Mouse (Mus musculus): Measurements from ENCODE around the gene H2-T3. TPM values are rescaled to one million over a fixed set of nuclear protein-coding genes. Genes with fewer than 3 reads are reported as not detected.
"Not testable (repeated sequence)": the region's sequence is repeated elsewhere in the genome, so short reads cannot be mapped to it uniquely, and the experiment has no call there.

Gene H2-T3
- total RNA-seq, 2 experiments from 2014 or later, result not detected

DNA sequence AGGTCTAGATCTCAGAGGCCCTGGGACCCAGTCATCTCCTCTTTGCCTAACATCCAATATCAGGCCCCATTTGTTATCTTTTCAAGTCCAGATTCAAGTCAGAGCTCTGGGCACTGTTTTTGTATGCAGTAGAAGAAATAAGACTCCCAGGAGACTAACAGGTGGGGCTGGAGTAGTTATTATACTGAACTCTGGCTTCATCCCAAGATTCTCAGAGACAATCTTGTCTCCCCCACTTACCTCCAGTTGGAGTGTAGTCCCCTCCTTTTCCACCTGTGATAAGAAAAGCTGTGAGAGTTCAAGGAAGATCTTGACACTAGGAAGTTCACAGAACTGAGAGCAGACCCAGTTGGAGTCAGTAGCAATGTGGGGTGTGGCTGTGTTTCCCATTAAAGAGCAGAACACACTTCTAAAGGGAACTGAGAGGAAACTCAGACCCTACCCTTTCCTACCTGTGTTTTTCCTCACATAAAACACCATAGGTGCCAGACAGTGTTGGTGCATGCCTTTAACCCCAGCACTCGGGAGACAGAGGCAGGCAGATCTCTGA, 53.7 kb downstream of the H2-T3 start:
- intact Hi-C loops (cut with DNase I), result loop anchor here (10.0 kb wide), 1 partner anchor 72 kb away; no protein-coding TSS in a partner anchor

More for the DNA sequence above, 53.7 kb downstream of the H2-T3 start:
- DNase-seq, result not testable (repeated sequence)

Other genes starting within 250 kb of the H2-T3 start
- gene Abcf1, start 220.5 kb downstream of the H2-T3 start, total RNA-seq (2021), result 10 to 100 TPM; 95.0 to 97.0 TPM
- 100 to 1,000 TPM in 1 of 2 experiments, 10 to 100 TPM in 1; 98.2 to 107 TPM for gene Gnl1, start 210.4 kb downstream of the H2-T3 start, total RNA-seq (2021)
- gene Prr3, start 210.1 kb downstream of the H2-T3 start, total RNA-seq (2021), result 10 to 100 TPM; 82.0 to 84.5 TPM
- under 1 TPM; 0.26 to 0.28 TPM for gene H2-T24, start 169.7 kb downstream of the H2-T3 start, total RNA-seq (2021)
- gene H2-T23, start 157.4 kb downstream of the H2-T3 start, total RNA-seq (2021), result 1 to 10 TPM; 2.4 to 3.0 TPM
- 1 to 10 TPM; 3.5 to 4.1 TPM for gene H2-T22, start 147.5 kb downstream of the H2-T3 start, total RNA-seq (2021)
- gene Gm6034, start 147.3 kb downstream of the H2-T3 start, total RNA-seq (2021), result not detected
- gene Gm11127, start 131.9 kb downstream of the H2-T3 start, total RNA-seq (2021), result not detected
- gene Gm19684, start 68.6 kb downstream of the H2-T3 start, total RNA-seq (2021), result not detected
- not detected for gene Gm7030, start 60.9 kb downstream of the H2-T3 start, total RNA-seq (2021)
- not detected for gene Gm8909, start 21.8 kb downstream of the H2-T3 start, total RNA-seq (2021)
- gene Rpp21, start 67.8 kb upstream of the H2-T3 start, total RNA-seq (2021), result 10 to 100 TPM; 55.3 to 58.4 TPM
- 10 to 100 TPM; 25.3 to 26.2 TPM for gene Trim39, start 82.0 kb upstream of the H2-T3 start, total RNA-seq (2021)
- not detected for gene H2-M10.2, start 96.2 kb upstream of the H2-T3 start, total RNA-seq (2021)
- not detected for gene H2-M10.1, start 135.9 kb upstream of the H2-T3 start, total RNA-seq (2021)
- not detected for gene H2-M10.3, start 178.1 kb upstream of the H2-T3 start, total RNA-seq (2021)